Mouse (Mus musculus): ENCODE measurements at regions not wholly inside any gene's neighbourhood (a gene's known extent, or its start where the extent isn't known, plus 50 kb on each side); places are given as distances from the start of the nearest gene placed in this dataset.

DNA sequence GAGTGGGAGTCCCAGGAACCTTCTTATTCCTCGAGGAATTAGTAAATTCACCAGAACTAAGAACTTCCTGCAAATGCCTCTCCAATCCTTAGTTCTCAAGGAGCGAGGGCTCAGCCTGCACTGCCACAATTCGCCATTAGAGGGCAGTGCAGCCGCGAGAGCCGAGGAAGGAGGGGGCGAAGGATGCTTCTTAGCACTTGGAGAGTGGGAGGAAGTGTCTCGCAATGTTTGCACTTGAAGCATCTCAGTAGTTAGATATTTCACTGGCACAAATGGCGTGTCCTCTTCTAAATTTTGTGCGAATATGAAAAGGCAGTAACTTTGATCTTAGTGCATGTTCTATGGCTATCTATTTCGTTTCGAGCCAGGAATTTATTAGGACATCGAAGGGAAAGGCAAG, 59.0 kb upstream of the Slc30a5 start:
- H3K4me3 ChIP-seq = no peak overlapping the region
- no peaks in the 10 kb centered on the region for H3K79me2 ChIP-seq (ENCODE audit: control insufficient read depth, insufficient read depth)
- no peaks in the 10 kb centered on the region for H3K27me3 ChIP-seq (ENCODE audit: control insufficient read depth, insufficient read depth, insufficient read length)
- no peaks in the 10 kb centered on the region for H3K36me3 ChIP-seq (ENCODE audit: control insufficient read depth, insufficient read depth)
- H3K4me2 ChIP-seq (ENCODE audit: low read depth) = no peak overlapping the region
- H3ac ChIP-seq (ENCODE audit: control insufficient read depth, insufficient read length) = no peak overlapping the region
- TF ChIP-seq SRF (IDR thresholded peaks at IDR 0.05; ENCODE audit: control insufficient read depth, insufficient read length, low read depth) = no peak
- no peak for TF ChIP-seq USF1 (IDR thresholded peaks at IDR 0.05; ENCODE audit: low read depth)
- TF ChIP-seq MYOG (IDR thresholded peaks at IDR 0.05; ENCODE audit: control insufficient read depth in 1 of 3, insufficient read depth in 1 of 3, insufficient read length in 2 of 3, low read depth in 2 of 3) = no peak
- no peak for TF ChIP-seq MAX (IDR thresholded peaks at IDR 0.05; ENCODE audit: low read depth)
- TF ChIP-seq REST (IDR thresholded peaks at IDR 0.05; ENCODE audit: insufficient read depth, insufficient read length) = no peak
- no peak for TF ChIP-seq TCF12 (IDR thresholded peaks at IDR 0.05; ENCODE audit: insufficient read depth, poor library complexity, severe bottlenecking)
- TF ChIP-seq TCF3 (IDR thresholded peaks at IDR 0.05; ENCODE audit: insufficient read length, low read depth) = no peak
- TF ChIP-seq POLR2AphosphoS2 (IDR thresholded peaks at IDR 0.05; ENCODE audit: insufficient read length, low read depth) = no peak

DNA sequence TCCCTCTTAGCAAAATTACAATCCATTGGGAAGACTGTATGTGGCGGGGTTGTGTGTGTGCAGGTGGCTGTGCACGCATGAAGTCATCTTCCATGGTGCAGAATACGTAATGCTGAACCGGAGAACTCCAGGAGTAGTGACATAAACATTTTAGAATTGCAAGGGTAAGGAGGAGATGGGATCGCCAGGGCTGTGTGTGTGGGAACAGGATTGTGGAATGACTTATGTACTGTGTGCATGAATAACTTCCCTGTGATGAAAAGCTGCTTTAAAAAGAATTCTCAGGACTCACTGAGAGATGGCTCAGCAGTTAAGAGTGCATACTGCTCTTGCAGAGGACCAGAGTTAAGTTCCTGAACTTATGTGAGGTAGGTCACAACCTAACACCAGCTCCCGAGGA, 57.2 kb upstream of the Slc30a5 start:
- Histone ChIP-seq H3ac (ENCODE audit: control insufficient read depth, insufficient read length) (no peak overlapping the region), H3K4me2 (ENCODE audit: low read depth) (no peak overlapping the region), H3K79me2 (ENCODE audit: control insufficient read depth, insufficient read depth) (no peaks in the 10 kb centered on the region), H3K36me3 (ENCODE audit: control insufficient read depth, insufficient read depth) (no peaks in the 10 kb centered on the region), H3K27me3 (ENCODE audit: control insufficient read depth, insufficient read depth, insufficient read length) (no peaks in the 10 kb centered on the region), H3K4me3 (no peak overlapping the region)
- TF ChIP-seq MYOD1 (IDR thresholded peaks at IDR 0.05; ENCODE audit: control insufficient read depth in 1 of 3, insufficient read length in 2 of 3, low read depth in 2 of 3) (no peak), MAX (IDR thresholded peaks at IDR 0.05; ENCODE audit: low read depth) (no peak), REST (IDR thresholded peaks at IDR 0.05; ENCODE audit: insufficient read depth, insufficient read length) (no peak), CEBPB (IDR thresholded peaks at IDR 0.05; ENCODE audit: insufficient read depth, poor library complexity, severe bottlenecking) (no peak), USF1 (IDR thresholded peaks at IDR 0.05; ENCODE audit: low read depth) (no peak), SRF (IDR thresholded peaks at IDR 0.05; ENCODE audit: control insufficient read depth, insufficient read length, low read depth) (no peak), TCF3 (IDR thresholded peaks at IDR 0.05; ENCODE audit: insufficient read length, low read depth) (no peak)

DNA sequence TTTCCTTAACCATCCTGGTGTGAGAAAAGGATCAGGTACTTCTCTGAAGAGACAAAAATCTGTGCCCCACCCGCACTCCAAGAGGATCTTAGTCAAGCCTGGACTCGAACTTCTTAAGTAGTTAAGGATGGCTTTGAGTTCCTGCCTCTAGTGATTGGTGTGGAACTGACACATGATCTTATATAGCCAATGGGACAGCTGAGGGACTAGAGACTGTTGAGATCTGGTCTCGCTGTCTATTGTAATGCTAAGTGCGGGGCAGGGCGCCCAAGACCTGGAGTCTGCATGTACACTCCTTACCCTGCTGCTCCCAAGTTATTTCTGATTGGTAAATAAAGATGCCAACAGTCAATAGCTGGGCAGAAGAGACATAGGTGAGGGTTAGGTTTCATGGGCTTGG, 55.3 kb upstream of the Slc30a5 start:
- no peak overlapping the region for H3ac ChIP-seq (ENCODE audit: control insufficient read depth, insufficient read length)
- no peaks in the 10 kb centered on the region for H3K36me3 ChIP-seq (ENCODE audit: control insufficient read depth, insufficient read depth)
- no peak overlapping the region for H3K4me2 ChIP-seq (ENCODE audit: low read depth)
- no peak for TF ChIP-seq TCF3 (IDR thresholded peaks at IDR 0.05; ENCODE audit: insufficient read length, low read depth)
- no peak for TF ChIP-seq TCF12 (IDR thresholded peaks at IDR 0.05; ENCODE audit: insufficient read depth, poor library complexity, severe bottlenecking)
- no peak for TF ChIP-seq POLR2A (IDR thresholded peaks at IDR 0.05; ENCODE audit: insufficient read length, low read depth)
- no peak for TF ChIP-seq SRF (IDR thresholded peaks at IDR 0.05; ENCODE audit: control insufficient read depth, insufficient read length, low read depth)
- no peak for TF ChIP-seq POLR2AphosphoS2 (IDR thresholded peaks at IDR 0.05; ENCODE audit: insufficient read length, low read depth)
- TF ChIP-seq E2F4 (IDR thresholded peaks at IDR 0.05; ENCODE audit: insufficient read depth) = no peak
- TF ChIP-seq CEBPB (IDR thresholded peaks at IDR 0.05; ENCODE audit: insufficient read depth, poor library complexity, severe bottlenecking) = no peak
- no peak for TF ChIP-seq REST (IDR thresholded peaks at IDR 0.05; ENCODE audit: insufficient read depth, insufficient read length)
- no peak for TF ChIP-seq MAX (IDR thresholded peaks at IDR 0.05; ENCODE audit: low read depth)
- TF ChIP-seq MYOG (IDR thresholded peaks at IDR 0.05; ENCODE audit: control insufficient read depth in 1 of 3, insufficient read depth in 1 of 3, insufficient read length in 2 of 3, low read depth in 2 of 3) = no peak
- no peaks in the 10 kb centered on the region for H3K79me2 ChIP-seq (ENCODE audit: control insufficient read depth, insufficient read depth)
- H3K27me3 ChIP-seq (ENCODE audit: control insufficient read depth, insufficient read depth, insufficient read length) = no peaks in the 10 kb centered on the region
- H3K4me3 ChIP-seq = no peak overlapping the region

DNA sequence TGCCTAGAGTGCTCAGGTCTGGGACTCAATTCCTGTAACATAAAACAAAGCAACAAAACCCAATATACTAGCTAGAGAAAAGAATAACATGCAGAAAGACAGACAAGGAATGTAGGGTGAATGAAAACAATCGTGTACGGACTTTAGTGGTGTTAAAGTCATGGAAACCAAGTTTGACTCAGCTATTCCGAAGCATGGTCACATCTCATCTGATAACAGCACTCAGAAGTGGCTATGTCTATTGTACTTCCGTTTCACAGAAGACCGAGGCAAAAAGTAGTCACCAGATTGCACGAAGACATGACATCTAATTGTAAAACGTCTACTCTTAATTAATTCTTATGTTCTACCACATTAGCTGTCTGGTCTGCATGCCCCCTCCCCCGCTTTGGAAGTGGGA, 50.5 kb upstream of the Slc30a5 start:
- Histone ChIP-seq H3K79me2 (ENCODE audit: control insufficient read depth, insufficient read depth) (no peaks in the 10 kb centered on the region), H3K4me3 (no peak overlapping the region), H3K4me2 (ENCODE audit: low read depth) (no peak overlapping the region), H3K36me3 (ENCODE audit: control insufficient read depth, insufficient read depth) (no peaks in the 10 kb centered on the region), H3ac (ENCODE audit: control insufficient read depth, insufficient read length) (no peak overlapping the region), H3K27me3 (ENCODE audit: control insufficient read depth, insufficient read depth, insufficient read length) (no peaks in the 10 kb centered on the region)
- TF ChIP-seq TCF12 (IDR thresholded peaks at IDR 0.05; ENCODE audit: insufficient read depth, poor library complexity, severe bottlenecking) = no peak
- no peak for TF ChIP-seq POLR2AphosphoS2 (IDR thresholded peaks at IDR 0.05; ENCODE audit: insufficient read length, low read depth)
- no peak for TF ChIP-seq MYOD1 (IDR thresholded peaks at IDR 0.05; ENCODE audit: control insufficient read depth in 1 of 3, insufficient read length in 2 of 3, low read depth in 2 of 3)
- TF ChIP-seq SRF (IDR thresholded peaks at IDR 0.05; ENCODE audit: control insufficient read depth, insufficient read length, low read depth) = no peak
